Mouse (Mus musculus): ENCODE measurements at regions not wholly inside any gene's neighbourhood (a gene's known extent, or its start where the extent isn't known, plus 50 kb on each side); places are given as distances from the start of the nearest gene placed in this dataset.

DNA sequence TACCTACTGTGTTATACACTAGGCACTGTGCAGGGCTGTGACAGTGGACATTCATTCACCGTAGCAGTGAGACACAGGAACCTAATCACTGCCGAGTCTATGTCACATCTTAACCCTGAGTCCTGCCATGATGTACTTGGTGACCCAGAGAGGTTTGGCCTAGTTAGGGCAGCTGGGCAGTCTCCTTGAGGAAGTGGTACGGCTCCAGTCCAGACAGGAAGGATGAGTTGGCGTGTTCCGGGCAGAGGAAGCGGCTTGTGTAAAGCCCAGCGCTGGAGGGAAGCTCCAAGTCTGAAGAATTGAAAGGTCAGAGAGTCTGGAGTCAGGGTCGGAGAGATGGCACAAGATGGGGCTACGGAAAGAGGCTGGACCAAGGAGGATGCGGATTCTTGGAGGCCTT is 99.4 kb upstream of the Smim15 start:
- no peak for DNase-seq (ENCODE audit: low read depth, low spot score)

DNA sequence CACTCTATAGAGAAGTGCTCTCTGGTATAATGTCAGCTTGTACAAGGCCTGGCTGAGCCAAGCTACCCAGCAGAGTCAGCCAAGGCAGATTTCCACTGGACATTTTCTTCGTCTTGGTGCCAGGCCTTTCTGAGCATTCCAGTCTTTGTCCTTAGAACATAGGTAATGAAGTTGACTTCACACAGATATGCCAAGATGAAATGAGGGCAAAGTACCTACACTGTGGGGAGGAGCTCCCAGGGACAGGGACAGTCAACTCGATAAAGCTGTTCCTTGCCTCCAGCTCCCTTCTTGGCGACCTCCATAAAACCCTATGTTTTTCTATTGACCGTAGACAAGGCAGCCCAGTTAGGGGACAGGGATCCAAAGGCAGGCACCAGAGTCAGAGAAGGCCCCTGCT is 101.3 kb upstream of the Smim15 start:
- DNase-seq (ENCODE audit: low read depth, low spot score): no peak

DNA sequence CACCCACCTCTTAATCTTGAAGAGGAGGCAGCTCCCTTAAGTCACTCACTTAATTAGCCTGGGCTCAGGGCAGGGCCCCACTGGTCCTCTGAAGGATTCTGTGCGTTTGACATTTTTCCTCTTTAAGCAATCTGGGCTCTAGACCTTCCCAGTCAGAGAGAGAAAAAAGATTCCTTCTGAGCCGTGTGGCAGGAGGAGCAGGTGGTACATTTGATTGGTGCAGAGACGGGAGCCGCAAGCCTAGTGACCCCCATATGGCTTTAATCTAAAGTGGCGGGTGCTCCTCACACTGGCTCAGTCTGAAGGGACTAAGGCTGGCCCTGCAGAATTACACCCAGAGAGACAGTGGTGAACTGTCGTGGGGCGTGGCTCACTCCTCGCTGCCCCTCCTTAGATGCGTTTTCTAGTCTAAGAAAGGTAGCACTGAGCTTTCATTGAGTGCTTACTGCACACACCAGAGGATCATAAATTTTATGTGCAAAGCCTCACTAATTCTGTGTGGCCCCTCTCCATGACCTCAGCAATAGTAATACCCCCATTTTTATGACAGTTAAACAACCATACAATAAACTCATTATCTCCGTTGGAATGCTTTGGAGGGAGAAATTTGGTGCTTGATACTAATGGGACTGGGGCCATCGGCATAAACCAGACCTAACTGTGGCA is 101.8 kb upstream of the Smim15 start:
- DNase-seq (ENCODE audit: low read depth, low spot score): no peak

DNA sequence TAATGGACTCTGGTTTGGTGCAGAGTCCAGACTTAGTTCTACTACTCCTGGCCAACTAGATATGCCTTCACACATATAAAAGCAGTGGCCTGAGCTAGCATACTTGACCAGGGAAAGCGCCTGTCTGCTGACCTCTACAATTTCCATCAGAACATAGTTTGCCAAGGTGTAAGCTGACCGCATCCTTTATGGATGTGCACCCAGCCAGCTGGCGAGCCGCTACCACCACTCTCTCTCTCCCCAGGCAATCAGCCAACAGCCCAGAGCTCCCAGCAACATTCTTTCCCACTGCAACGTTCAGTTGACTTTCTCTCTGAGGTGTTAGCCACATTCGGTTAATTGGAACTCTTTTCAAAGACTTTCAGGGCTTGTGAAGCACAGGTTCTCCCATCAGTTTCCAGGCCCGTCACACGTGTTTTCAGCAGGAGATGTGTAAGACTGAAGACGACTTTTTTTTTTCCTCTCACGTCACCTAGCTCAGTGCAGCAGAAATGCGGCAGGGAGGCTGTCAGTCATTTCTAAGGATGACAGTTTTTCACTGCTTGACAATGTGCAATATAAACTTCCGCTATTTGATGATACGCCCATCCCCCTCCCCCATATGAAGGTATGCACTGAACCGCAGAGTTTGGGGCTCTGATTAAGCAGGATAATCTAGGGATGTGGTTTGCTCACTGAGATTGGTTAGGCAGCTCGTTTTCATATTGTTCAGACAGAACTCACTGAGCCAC is 104.2 kb upstream of the Smim15 start:
- DNase-seq (ENCODE audit: low read depth, low spot score): no peak

DNA sequence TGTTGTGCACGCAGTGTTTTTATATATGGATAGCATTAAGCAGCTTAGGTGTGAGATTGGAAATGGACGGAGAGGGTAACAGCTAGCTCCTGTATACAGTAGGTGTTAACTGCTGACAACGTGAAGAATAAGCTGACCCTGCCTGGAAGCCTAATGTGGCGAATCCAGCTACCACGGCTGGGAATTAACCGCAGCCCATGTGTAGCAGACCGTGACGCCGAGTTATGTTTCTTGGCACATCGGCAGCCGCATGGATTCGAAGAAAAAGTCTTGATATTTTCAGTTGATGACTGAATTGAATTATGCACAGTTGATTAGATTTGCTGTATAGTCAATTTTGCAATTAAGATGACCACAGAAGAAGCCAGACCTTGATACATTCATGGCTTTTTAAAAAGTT is 108.6 kb upstream of the Smim15 start:
- DNase-seq (ENCODE audit: low read depth, low spot score): no peak

DNA sequence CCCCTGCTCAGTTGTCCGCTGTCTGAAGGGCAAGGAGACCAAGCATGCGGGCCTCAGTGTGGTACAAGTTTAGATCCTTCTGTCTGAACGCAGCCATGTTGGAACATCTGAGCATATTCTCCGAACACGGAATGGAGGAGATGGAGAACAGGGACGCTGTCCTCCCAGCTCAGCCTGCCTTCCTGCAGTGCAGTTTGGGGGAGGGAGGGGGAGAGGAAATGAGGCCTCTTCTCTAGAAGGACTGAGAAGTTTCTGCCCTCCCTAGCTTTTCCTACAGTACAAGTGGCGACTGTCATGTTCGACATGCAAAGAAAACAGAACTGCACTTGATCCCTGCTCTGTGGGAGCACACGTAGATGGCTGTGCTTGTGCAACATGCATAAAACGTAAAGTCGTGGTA is 109.6 kb upstream of the Smim15 start:
- DNase-seq (ENCODE audit: low read depth, low spot score): no peak

DNA sequence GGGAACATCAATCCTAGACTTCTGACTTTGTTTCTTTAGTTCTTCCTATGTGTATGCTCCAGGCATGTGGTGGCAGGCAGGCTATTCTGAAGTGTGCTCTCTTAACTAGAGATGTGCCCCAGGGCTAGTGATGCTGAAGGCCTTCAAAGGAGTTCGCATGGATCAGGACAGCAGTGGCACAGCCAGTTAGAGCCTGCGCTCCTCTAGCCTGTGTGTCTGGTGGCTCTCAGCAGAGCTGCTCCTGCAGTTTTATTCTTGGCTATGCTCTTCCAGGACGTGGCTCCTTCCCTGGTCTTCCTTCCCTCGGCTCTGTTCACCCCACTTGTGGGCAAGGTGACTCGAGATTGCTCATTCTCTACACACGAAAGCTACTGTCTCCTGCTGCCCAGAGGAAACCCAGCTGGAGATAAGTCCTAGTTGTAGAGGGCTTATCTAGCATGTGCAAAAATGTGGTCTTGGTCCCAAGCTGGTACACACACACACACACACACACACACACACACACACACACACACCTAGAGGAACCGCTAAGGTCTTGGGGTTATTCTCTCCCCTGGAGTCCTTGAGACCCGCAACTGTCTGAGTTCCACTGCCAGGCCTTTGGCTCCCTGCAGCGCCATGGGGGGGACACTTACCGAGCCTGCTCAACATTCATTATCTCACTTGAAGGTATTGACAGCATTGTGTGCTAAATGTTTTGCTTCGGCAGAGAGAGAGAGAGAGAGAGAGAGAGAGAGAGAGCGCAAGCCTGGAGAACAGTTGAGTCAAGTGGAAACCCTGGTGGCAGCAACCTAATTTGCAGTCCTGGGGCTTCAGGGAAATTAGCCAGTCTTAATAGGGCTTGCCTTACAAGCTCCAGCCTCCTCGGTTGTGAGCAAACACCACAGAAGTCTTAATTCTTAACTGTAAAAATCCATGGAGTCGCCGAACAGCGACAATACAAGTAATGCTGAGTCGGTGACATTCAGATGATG is 110.4 kb upstream of the Smim15 start:
- DNase-seq (ENCODE audit: low read depth, low spot score): peak; percentile 32

DNA sequence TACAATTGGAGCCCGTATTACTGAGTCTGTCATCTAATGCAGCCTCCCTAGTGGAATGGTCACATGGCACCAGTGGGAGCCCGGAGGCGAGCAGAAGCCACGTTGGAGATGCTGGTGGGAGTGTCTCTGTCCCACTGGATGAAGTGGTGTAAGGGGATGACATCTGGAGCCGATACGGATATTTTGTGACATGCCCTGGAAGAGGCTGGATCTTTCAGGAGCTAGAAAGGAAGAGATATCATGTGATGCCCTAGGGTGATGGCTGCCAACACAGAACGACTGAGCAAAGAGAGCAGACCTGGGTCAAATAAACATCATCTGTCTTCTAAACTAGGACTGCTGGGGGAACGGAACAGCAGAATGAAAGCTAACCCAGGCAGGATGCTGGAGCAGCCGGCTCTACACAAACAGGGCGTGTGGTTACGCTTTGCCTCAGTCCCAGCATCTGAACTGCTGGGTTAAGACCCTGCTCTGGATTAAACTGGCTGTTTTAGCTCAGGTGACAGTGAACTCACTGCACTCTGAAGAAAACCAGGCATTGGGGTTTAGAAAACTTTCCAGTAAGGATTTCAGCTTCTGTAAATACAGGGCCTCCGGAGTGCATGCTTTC is 111.7 kb upstream of the Smim15 start:
- no peak for DNase-seq (ENCODE audit: low read depth, low spot score)

DNA sequence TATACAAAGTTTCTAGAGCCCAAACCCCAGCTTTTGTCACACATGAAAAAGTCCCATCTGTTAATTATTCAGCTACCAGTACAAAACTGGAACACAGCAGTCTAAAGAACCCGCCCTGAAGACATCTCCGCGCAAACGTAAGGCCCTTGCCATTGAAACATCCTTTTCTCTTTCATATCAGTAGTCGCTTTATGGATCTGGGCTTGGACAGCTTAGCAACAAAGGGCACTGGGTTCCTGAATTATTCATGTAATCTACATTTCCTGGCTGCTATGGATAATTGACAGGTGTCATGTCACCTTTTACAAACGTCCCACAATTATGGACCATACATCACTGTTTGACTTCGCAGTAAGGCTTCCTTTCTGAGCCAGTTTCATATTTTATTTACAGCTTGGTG is 113.0 kb upstream of the Smim15 start:
- DNase-seq (ENCODE audit: low read depth, low spot score): no peak

DNA sequence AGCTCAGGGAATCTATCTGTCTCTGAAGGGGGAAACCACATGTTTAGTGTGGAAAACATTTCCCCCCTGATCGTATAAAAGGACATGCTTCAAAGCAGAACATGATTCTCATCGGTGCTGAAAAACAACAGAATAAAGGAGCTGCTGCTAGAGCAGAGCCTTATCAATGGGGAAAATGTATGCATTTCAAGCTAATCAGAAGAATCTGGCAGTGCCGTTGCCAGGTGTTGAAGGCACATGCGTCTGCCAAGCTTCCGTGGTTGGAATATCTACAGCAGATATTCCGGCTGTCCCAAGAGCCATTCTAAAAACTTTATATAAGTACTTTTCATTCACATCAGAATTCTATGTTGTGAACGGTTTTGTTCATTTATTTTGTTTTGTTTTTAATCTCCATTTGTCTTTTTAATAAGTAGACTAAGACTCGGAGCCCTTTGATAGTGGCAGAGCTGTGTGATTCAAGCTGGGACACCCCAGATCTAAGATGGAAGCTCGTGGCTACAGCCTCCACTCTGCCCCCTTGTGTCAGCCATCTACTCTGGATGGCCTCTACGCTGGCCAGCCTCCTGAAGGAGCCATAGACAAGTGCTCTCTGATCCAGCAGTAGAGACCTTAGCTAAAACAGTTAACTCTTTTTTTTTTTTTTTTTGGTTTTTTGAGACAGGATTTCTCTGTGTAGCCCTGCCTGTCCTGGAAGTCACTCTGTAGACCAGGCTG is 116.6 kb upstream of the Smim15 start:
- DNase-seq (ENCODE audit: low read depth, low spot score): no peak

DNA sequence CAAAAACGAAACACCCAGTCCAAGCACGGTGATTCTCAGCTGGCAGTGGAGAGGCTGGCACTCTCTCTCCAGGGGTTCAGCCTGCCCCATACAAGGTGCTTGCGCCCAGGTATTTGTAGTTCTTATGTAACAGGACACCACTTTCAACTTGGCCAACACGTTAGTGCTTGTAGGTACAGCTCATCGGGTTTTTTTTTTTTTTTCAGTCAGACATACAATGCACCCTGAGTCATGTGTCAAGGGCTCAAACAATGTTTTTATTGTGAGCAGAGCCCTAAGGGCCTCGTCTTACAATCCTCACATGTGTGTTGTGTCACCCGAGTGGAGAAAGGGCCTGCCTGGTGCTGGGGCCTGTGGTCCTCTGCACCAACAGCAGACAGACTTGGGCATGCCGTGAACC is 118.8 kb upstream of the Smim15 start:
- DNase-seq (ENCODE audit: low read depth, low spot score): no peak

DNA sequence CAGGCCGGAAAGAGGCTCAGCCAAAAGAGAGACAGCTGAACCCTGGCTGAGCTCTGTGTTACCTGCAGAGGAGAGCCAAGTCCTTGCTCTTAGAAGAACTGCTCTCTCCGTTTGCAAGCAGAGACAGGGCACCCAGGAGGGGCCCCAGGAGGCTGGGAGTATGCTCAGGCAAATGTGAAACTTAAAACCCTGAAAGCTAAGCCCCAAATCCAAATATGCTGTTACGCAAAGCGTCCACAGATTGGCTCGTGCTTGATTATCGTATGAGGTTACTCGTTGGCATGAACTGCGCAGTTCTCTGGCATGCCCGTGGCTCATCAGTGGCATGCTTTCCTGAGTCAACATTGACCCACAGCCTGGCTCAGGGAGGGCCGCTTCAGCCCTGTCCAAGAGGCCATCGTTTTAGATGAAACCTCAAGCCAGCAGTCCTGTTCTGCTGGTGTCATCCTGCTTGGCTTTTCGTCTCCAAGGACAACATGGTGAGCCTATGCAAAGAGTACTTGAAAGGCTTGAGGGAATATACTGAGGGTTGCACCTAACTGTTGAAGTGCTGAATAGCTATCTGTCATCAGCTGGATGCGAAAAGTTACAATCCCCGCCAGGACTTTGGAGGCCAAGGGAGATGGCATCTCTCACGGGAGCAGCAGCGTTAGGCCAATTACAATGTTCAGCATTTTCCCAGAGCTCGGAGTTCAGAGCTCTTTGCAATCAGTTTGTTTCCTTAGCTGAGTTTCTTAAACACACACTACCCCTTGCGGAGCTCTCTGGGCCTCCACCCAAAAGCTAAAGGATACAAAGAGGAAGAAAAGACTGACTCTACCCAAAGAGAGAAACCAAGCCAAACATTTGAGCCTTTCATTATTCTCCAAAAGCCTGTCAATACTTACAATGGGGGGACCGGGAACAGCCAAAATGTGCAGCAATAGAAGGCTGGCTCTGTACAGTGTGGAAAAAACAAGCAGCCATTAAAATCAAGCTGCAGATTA is 120.8 kb upstream of the Smim15 start:
- DNase-seq (ENCODE audit: low read depth, low spot score): no peak

DNA sequence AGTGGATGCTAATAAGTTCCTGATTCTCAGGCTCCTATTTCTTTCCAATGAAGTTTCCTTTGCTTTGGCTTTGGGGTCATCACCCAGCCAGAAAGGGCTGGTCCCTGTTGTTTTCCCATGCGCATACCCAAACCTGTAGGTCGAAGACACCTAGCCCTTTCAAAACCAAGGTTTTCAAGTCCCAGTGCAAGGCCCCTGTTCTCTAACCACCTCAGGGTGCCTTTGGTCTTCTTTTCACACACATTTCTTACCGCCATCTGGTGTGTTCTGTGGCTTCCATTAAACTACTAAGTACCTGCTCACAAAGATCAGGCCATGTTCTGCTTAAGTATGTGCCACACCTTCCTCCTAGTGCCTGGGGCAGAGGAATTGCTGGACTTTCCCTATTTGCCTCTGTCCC is 124.8 kb upstream of the Smim15 start:
- peak; percentile 83 for DNase-seq (ENCODE audit: low read depth, low spot score)

DNA sequence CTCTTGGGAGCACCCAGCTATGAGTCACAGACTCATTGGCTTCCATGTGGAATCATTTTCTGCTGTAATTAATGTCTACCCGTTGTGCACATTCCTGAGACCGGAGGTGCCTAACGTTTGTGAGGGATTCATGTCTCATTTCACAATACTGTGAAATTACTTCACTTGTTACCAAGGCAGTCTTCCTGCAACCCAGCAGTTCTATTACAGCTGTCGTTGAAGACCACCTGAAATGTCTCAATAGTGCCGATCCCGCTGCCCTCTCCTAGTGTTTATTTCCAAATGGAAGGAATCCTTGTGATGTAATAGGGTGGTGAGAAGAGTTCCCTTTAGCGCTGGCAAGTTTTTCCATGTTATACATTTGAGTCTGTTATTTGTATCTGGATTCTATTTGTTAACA is 125.8 kb upstream of the Smim15 start:
- DNase-seq (ENCODE audit: low read depth, low spot score): no peak

DNA sequence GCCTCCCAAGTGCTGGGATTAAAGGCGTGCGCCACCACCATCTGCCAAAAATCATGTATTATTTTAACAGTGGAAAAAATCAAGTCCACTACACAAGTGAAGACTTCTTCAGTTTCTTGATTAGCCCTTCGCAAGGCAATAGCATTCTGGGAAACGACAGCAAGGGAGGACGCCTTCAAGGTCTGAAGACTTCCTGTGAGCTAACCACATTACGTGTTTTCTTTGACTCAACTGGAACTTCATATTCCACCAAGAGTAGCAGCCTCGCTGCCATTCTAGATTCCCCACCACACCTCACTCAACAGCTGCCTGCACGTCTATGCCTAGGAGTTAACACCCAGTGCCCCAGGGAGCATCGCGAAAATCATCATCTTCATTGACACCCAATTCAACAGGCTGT is 126.2 kb upstream of the Smim15 start:
- no peak for DNase-seq (ENCODE audit: low read depth, low spot score)

DNA sequence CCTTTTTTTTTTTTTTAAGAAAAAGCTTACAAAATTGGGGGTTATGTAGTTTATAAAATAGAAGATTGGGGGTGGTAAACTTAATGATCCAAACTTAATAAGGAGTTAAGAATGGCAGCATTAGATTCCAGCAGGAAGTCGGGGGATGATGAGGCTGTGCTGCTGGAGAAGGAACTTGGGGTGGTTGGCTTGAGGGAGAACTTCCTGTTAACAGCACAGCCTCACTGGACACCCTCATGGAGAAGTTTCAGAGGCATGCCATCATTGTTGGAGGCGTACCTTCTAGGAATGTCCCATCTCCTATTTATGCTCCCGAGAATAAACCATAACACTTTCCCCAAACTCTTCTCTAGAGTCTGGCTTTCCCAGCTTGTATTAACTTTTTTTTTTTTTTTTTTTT is 126.7 kb upstream of the Smim15 start:
- no peak for DNase-seq (ENCODE audit: low read depth, low spot score)

DNA sequence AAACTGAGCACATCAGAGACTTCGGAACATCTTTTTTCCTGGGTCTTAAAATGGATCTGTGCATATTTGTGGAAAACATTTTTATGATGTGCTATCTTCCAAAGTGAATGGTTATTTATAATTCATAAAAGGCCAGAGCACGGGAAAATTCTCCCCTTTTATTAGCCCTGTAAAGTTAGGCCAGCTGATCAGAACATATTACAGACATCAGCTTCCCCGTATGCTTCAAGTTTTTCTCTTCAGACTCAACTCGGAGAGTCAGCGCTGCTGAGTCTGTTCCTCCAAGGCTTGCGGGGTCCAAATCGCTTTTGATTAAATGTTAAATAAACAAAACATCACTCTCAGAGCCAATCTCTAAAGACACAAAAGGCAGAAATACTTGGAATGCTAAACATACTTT is 134.1 kb upstream of the Smim15 start:
- no peak for DNase-seq (ENCODE audit: low read depth, low spot score)

DNA sequence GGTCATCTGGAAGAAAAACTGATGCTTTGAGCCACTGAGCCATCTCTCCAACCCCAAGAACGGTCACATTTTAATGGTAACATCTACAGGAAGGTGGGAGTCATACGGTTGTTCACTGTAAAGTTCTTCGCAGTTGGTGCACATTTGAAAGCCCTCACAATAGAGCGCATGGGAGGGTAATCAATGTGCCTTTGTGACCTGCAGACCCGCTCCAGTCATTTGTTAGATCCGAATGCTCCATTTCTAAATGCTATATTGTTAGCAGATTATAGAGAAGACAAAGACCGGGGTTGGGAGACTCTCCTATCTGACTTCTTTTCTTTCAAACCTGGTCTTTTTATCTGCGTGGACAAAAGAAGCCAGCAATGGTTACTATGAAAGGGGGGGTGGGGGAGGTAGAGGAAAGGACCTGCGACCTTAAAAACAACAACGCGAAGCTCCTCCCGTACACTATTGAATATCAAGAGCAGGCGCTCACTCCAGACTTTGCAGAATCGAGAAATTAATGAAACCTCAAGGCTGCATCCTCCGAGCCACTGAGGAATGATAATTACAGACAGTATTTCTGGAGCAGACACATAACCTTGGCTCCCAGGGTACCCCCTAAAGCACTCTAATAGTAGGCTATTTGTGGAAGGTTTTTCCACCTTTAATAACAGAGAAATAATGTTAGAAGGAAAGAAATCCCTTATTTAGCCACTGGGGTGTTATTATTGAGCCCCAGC is 134.7 kb upstream of the Smim15 start:
- DNase-seq (ENCODE audit: low read depth, low spot score): peak; percentile 51

DNA sequence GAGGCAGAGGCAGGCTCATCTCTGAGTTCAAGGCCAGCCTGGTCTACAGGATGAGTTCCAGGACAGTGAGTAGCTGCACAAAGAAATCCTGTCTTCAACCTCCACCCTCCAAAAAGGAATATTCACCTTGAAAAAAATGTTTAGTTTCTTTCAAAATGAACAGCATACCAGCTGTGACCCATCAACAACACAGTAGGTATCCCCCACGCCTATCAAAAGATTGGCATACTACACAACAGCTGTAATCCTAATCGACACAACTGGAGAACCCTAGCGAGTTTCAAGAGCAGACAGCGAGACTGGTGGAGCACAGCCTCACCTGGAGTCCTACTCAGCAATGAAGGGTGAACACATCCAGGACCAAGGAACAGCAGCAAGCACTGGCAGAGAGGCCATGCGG is 136.3 kb upstream of the Smim15 start:
- peak; percentile 69 for DNase-seq (ENCODE audit: low read depth, low spot score)
